Mouse (Mus musculus) frontal cortex, postnatal 36 days (tissue): Measurements from ENCODE around the gene Vmn2r19.
A peak's percentile ranks its signal among the peaks of the same experiment; 100 is the strongest.
"Not testable (repeated sequence)": the region's sequence is repeated elsewhere in the genome, so short reads cannot be mapped to it uniquely, and the experiment has no call there.

Source experiments
- DNase-seq, 2 experiments: peaks; one replicate each; pipeline ENCODE4 v3.0.0; 2022; ENCODE audit warnings: low spot score in 2 of 2

The Vmn2r19 gene

GRCm38 (mm10) chr6:123308033-123308432 lies at the start of gene Vmn2r19:
Vmn2r19 (plus strand) TSS chr6:123308333.
- no peak for DNase-seq

DNA sequence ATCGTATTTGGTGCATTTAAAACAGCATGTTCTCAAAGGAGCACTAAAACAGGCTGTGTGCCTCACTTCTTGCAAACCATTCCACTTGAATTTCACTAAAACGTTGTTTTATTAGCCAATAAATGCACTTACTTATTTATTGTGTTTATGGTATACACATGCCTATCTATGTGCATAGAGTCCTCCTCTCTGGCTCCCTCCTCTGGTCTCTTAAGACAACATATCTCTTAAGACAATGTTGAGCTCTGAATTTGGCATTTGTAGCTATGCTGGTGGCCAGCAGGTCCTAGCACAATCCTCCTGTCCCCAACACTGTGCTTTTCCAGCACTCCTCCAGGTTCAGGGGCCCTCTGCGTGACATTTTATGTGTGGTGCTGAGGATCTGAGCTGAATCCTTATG lies 49.2 kb upstream of the Vmn2r19 start:
- DNase-seq, result no peak

GRCm38 (mm10) chr6:123259889-123260603 lies 48.1 kb upstream of the Vmn2r19 start:
- no peak for DNase-seq

GRCm38 (mm10) chr6:123260868-123261267 lies 47.3 kb upstream of the Vmn2r19 start:
- no peak for DNase-seq

- no peak for DNase-seq
Observed at GRCm38 (mm10) chr6:123261555-123262161, 46.5 kb upstream of the Vmn2r19 start, which contains the start of gene Clec4d. Clec4d (plus strand) TSS chr6:123262111.

- DNase-seq, result no peak
Observed at GRCm38 (mm10) chr6:123264194-123264593, 43.9 kb upstream of the Vmn2r19 start.

DNA sequence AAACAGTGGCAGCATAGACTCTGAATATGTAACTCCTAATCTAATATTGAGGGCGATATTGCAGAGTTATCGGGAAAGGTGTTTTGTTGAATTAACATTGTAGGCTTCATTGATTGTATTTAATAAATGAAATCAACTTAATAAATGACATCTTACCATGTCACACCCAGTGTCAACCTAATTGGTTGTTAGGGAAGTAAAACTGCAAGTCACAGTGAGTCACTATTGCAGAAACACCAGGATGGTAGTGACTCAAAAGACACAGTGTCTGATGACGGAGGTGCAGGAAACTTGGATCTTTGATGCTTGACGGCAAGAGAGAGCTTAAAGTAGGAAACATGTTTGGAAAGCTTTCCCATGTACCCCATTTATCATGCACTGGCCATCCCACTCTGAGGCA lies 42.3 kb upstream of the Vmn2r19 start:
- no peak for DNase-seq

DNA sequence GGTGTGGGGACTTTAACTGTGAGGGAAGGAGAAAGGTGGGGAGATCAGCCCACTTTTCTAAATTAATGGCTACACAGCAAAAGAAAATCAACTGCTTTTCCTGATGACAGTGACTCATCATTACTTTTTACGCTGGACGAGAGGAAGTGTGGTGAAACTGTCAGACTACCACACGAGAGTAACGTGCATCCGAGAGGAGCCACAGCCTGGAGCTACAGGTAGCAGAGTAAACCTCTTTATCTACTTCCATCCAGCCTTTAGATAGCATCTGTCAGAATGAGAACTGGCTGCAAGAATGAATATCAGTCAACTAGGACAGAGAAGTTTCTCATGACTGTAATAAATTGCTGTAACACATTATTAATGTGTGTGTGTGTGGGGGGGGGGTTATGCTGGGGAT lies 41.2 kb upstream of the Vmn2r19 start:
- no peak for DNase-seq

DNA sequence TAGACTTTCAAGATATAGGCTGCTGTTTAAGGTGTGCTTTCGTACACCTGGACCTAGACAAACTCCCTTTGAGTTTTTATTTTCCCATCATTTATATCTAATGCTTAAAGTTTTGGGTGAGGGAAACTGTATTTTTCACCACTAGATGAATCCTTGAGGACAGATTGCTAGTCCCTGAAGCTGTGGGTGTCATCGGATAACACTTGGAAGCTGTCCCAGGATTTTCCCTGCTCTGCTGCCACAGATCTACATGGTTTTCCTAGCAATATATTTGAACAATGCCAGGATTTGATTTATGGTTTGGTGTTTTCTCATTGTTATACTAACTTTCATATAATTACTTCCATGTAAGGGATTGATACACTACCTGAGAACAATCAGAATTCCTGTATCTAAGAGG lies 28.7 kb upstream of the Vmn2r19 start:
- peak; percentile 11 to 38 for DNase-seq

GRCm38 (mm10) chr6:123286311-123286710 lies 21.8 kb upstream of the Vmn2r19 start:
- no peak for DNase-seq

GRCm38 (mm10) chr6:123288931-123289330 lies 19.2 kb upstream of the Vmn2r19 start:
- DNase-seq, result no peak

DNA sequence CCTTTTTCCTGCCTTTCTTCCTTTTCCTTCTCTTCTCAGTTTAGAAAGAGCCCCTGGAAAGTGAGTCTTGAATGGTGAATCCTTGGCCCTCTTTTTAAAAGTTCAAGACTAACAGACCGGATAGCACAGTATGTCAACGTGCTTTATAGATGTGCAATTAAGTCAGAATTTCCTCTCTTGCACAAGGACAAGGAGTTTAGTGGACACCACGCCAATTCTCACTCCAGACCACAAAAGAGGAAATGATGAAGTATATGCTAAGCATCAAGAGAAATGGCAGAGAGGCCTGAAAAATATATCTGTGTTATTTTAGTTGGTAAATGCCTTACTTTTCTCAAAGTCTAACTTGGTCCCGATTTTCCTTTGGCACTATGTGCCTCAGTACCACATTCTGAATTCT lies 18.4 kb upstream of the Vmn2r19 start, which contains the start of gene Clec4e:
Clec4e (minus strand) TSS at position 118 of the 400 bp plus-strand sequence.
- DNase-seq, result no peak

DNA sequence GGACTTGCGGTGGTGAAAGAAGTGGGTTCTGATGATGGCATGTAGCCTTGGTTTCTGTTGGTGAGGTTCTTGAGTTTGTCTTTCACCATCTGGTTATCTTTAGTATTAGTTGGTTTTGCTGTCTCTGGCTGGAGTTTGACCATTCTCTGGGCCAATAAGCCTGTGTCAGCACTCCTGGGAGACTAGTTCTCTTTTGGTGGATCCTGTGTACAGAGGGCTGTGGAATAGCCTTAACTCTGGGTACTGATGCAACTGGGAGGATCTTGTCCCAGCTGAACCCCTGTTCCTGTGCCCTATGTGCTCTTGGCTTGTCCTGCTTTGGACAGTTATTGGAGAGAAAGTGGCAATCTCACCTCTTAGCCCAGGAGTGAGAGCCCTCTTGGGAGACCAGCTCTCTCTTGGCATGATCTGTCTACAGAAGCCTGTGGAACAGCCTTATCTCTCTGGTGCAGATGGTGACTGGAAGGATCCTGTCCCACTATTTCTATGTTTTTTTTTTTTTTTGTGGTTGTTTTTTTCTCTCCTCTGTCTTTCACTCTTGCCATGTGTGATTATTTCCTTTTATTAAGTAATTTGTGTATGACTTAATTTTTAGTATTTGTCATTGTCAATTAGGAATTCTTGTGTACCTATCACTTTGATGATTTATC lies 15.3 kb upstream of the Vmn2r19 start:
- no peak for DNase-seq

DNA sequence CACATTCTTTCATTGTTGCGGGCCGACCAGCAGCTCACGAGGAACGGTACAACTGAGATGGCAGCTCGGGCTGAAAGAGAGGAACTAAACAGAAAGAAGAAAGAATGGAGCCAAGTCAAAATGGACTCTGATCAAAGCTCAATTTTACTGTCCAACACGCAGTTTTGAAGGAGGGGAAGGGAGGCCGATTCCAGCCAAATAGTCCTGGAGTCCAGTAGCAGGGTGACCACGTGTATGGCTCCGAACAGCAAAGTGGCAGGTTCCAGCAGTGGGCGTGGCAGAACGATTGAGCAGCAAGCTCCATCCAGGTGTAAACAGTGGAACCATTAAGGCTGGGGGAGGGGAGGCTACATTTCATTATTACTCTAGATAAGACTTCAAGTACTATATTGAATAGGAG lies 14.6 kb upstream of the Vmn2r19 start:
- DNase-seq, result not testable (repeated sequence)

GRCm38 (mm10) chr6:123296687-123297086 lies 11.4 kb upstream of the Vmn2r19 start:
- no peak for DNase-seq

- DNase-seq, result not testable (repeated sequence)
Observed at GRCm38 (mm10) chr6:123306315-123306714, 1.8 kb upstream of the Vmn2r19 start.

- DNase-seq, result no peak
Observed at GRCm38 (mm10) chr6:123332503-123332902, 24.4 kb downstream of the Vmn2r19 start.

DNA sequence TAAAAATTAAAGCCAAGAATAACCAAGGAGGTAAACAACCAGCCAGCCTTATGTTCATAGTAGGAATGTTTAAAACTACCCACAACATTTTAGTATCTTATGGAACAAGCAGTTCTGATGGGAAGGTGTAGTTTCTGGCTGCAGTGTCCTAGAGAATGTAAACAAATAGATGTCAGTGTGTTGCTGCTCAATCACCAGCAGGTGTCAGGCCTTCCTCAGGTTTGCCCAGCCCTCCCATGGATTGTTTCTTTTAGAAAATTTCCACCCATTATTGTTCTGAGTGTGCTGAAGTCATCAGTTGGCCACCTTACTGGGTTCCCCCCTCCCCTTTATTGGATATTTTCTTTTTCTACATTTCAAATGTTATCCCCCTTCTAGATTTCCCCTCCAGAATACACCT lies 32.0 kb downstream of the Vmn2r19 start:
- DNase-seq, result peak; percentile 2 to 6

DNA sequence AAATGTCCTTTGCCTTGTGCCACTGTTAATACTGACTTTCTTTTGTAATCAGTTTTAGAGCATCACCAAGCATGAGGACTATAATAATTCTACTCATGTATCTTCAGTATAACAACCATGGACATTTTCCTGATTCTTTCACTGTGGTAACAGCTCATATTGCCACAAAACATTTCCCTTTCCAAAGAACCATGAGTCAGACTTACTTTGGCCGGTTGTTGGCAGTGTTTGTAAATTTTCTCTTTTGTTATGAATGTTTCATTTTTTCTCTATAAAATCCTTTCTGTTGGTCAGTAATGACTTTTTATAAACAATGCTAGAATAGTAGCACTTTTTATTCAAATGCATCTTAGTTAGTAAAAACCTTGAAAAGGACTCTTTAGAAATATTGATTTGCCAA lies 38.0 kb downstream of the Vmn2r19 start:
- DNase-seq, result no peak
